Mouse (Mus musculus) brown adipose tissue, adult 24 weeks (tissue): ENCODE results near the gene Duxf3. TPM values are rescaled to one million over a fixed set of nuclear protein-coding genes. Genes with fewer than 3 reads are reported as not detected.
"Not testable (repeated sequence)": the region's sequence is repeated elsewhere in the genome, so short reads cannot be mapped to it uniquely, and the experiment has no call there.

Experiments
- H3K27ac ChIP-seq: fragments of 200-500 bp; replicated peaks from 2 replicates; pipeline ENCODE4 v1.5.1; 2012; ENCODE audit warnings: low read depth, mild to moderate bottlenecking, low read length
- H3K4me1 ChIP-seq: fragments of 200-500 bp; 2 replicates; pipeline ENCODE4 v1.6.1; 2012; ENCODE audit warnings: low read length, mixed read lengths; ENCODE audit not compliant: control insufficient read depth, insufficient read depth, insufficient read length
- H3K4me3 ChIP-seq: fragments of 200-500 bp; 2 replicates; pipeline ENCODE4 v1.5.1; 2012; ENCODE audit warnings: low read depth, mild to moderate bottlenecking, low read length, moderate library complexity; ENCODE audit not compliant: insufficient read depth
- polyA plus RNA-seq: library from polyadenylated mRNA; stranded (reverse); fragments of >200 nt; gene quantifications from 2 replicates; pipeline ENCODE4 v1.2.4, GENCODE M21; 2012; ENCODE audit not compliant: missing spikeins, insufficient read depth, insufficient read length

Gene Duxf3
- polyA plus RNA-seq, 1 experiment: not detected

GRCm38 (mm10) chr10:58230021-58230420 lies 2.5 kb downstream of the Duxf3 start:
- not testable (repeated sequence) for H3K4me1 ChIP-seq, H3K27ac ChIP-seq, H3K4me3 ChIP-seq

DNA sequence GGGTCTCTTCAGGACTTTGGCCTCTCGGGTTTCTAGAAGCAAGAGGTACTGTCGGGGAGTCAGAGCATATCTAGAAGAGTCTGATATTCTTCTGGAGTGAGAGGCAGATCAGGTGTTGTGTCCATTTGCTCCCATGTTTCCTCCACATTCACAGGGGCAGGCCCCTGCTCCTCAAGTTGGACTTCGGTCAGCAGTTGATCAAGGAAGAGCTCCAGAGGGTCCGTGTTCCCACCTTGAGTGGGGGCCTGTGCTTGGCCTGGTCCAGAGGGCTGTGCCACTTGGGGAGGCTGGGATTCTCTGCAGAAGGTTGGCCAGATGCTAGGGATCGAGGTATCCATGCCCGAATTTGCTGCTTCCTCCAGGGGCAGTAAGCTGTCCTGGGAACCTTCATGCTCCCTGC lies 4.7 kb downstream of the Duxf3 start:
- not testable (repeated sequence) for H3K27ac ChIP-seq, H3K4me3 ChIP-seq, H3K4me1 ChIP-seq

DNA sequence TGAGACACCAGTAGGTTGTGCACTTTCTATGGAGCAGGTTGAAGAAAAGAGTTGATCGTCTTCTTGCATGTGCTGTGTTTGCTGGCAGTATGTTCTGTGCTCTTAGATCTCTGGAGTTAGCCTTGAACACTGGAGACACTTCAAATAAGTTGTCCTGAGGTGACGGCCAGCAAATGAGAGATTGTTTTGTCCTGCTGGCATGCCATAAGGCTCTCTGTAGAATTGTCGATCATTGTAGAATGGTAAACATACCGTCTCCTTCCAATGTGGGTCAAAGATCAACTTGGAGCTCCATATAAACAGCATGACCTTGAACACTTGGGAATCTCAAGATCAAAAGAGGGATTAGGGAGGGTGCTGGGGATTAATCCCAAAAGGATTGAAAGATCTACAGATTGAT lies 6.1 kb downstream of the Duxf3 start:
- H3K4me3 ChIP-seq, H3K4me1 ChIP-seq, H3K27ac ChIP-seq: not testable (repeated sequence)

- H3K27ac ChIP-seq, H3K4me1 ChIP-seq, H3K4me3 ChIP-seq: not testable (repeated sequence)
Measured at GRCm38 (mm10) chr10:58224827-58225785, 7.4 kb downstream of the Duxf3 start, which contains the start of gene AW822073. TSS of gene AW822073 (minus strand) at chr10:58224930.

- not testable (repeated sequence) for H3K4me3 ChIP-seq, H3K27ac ChIP-seq, H3K4me1 ChIP-seq
Measured at GRCm38 (mm10) chr10:58223972-58224805, 8.3 kb downstream of the Duxf3 start.

- not testable (repeated sequence) for H3K27ac ChIP-seq, H3K4me1 ChIP-seq, H3K4me3 ChIP-seq
Measured at GRCm38 (mm10) chr10:58223161-58223560, 9.3 kb downstream of the Duxf3 start.

- not testable (repeated sequence) for H3K27ac ChIP-seq, H3K4me3 ChIP-seq, H3K4me1 ChIP-seq
Measured at GRCm38 (mm10) chr10:58221571-58221970, 10.9 kb downstream of the Duxf3 start.

DNA sequence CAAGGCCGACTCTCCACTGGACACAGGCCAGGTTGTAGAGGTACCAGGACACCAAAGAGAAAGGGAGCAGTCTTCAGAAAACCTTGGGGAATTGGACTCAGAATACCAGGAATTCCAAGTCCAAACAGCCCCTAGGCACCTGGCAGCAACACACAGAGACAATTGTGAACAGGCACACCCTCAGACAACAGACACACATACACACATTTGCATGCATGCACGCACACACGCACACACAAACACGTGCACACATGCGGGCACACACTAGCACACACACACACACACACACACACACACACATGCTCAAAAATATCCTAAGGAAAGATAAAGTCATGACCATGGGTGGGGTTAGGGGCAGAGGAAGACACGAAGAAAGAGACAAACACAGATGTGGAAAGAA lies 11.7 kb downstream of the Duxf3 start:
- H3K27ac ChIP-seq: no peak overlapping the region
- no peaks in the 10 kb centered on the region for H3K4me1 ChIP-seq
- no peak overlapping the region for H3K4me3 ChIP-seq

DNA sequence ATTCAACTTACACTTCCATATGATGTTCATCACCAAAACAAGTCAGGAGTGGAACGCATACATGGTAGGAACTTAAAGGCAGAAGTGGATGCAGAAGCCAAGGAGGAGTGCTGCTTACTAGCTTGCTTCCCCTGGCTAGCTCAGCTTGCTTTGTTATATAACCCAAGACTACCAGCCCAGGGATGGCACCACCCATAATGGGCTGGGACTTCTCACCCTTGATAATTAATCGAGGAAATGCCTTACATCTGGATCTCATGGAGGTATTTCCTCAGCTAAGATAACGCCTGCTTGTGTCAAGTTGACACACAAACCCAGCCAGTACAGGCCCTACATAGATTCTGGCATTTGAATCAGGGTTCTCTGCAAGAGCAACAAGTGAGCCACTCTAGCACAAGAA lies 15.1 kb downstream of the Duxf3 start:
- no peak overlapping the region for H3K27ac ChIP-seq
- no peaks in the 10 kb centered on the region for H3K4me1 ChIP-seq
- no peak overlapping the region for H3K4me3 ChIP-seq

DNA sequence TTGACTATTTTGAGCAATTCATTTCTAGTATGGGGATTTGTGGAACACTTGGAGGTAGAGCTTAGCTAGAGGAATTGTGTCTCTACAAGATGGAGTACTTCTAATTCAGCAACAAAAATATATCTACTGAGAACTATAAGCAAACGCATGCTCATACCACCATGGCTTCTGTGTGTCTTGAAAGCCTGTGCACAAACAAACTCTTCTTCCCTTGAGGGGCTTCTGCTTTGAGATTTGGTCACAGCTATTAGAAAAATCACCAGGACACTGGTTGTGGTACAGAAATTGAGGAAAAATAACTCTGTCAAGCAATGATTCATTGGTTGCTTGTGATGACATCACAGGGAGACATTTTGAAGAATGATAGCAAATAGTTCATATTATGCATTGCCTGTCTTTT lies 17.1 kb downstream of the Duxf3 start:
- no peak overlapping the region for H3K27ac ChIP-seq
- no peaks in the 10 kb centered on the region for H3K4me1 ChIP-seq
- H3K4me3 ChIP-seq: no peak overlapping the region

DNA sequence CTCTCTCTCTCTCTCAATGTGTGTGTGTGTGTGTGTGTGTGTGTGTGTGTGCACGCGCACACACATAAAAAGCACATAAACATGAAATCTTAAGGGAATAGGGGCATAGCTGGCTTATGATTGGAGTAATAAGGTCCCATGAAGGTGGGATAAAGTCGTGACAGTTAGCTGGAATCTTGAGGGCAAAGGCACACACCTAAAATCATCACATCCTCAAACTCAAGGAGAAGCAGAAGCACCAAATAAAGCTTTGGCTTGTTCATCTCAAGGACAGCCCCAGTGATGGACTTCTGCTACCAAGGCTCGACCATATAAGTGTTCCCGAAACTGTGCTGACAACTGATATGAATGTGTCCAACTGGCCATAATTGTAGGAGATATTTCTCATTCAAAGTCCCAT lies 17.5 kb downstream of the Duxf3 start:
- no peak overlapping the region for H3K4me3 ChIP-seq
- H3K4me1 ChIP-seq: no peaks in the 10 kb centered on the region
- H3K27ac ChIP-seq: no peak overlapping the region

GRCm38 (mm10) chr10:58214497-58214896 lies 18.0 kb downstream of the Duxf3 start:
- Histone ChIP-seq H3K4me1 (no peaks in the 10 kb centered on the region), H3K4me3 (no peak overlapping the region), H3K27ac (no peak overlapping the region)

DNA sequence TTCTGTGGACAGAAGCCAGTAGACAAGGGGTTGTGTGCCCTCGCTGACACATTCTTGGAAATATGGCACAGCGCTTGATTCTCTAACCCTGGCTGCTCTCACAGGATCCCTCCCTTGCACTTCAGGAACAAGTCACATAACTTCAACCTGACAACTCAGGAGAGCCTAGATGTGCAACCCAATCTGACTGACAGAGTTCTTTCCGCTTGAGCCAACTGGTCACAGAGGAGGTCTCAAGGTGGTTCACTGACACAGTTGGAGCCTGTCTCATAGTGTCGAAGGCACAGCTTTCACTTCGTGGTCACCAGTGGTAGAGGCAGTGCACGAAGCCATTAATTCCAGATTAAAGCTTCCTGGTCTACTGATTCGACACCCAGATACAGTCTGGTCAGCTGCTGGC lies 20.2 kb downstream of the Duxf3 start:
- no peak overlapping the region for H3K4me3 ChIP-seq
- no peaks in the 10 kb centered on the region for H3K4me1 ChIP-seq
- no peak overlapping the region for H3K27ac ChIP-seq

DNA sequence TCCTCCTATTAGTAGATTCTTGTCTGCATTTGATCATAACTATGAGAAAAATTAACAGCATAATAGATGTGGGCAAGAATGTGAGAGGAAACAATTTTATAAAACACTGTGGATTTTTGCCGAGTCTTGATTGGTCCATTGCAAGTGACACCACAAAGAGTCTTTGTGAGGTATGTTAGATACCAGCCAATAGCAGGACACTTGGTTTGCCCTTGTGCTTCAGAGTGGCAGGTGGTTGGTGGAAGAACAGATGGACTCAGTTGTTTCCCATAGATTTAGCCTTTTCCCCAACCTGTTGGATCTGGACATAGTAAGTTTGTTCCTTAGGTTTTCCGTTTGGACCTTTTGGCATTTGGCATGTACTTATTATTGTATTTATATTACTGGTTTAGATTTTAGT lies 21.3 kb downstream of the Duxf3 start:
- Histone ChIP-seq H3K27ac (no peak overlapping the region), H3K4me3 (no peak overlapping the region), H3K4me1 (no peaks in the 10 kb centered on the region)

- Histone ChIP-seq H3K27ac (no peak overlapping the region), H3K4me3 (no peak overlapping the region), H3K4me1 (no peaks in the 10 kb centered on the region)
Measured at GRCm38 (mm10) chr10:58210514-58210913, 22.0 kb downstream of the Duxf3 start.
